Mouse (Mus musculus) hindbrain, embryonic 11.5 days (tissue): ENCODE measurements around the gene Chrng. TPM values are rescaled to one million over a fixed set of nuclear protein-coding genes. Genes with fewer than 3 reads are reported as not detected.

Experiments used
- ATAC-seq: fragments of 200-750 bp; cut with Nextera tagmentation; 2 replicates; pipeline ENCODE4 v1.8.0; 2017; ENCODE audit warnings: mild to moderate bottlenecking, moderate TSS enrichment, moderate library complexity; ENCODE audit not compliant: low FRiP score
- DNase-seq: peaks from one replicate; pipeline ENCODE4 v3.0.0-alpha.2; 2015; ENCODE audit warnings: low spot score
- H3K27ac ChIP-seq: fragments of 300-500 bp; sonication (generic); 2 replicates; pipeline ENCODE4 v1.5.1; 2014; ENCODE audit warnings: mild to moderate bottlenecking, low read depth, low read length
- H3K27me3 ChIP-seq: fragments of 300-500 bp; sonication (generic); 2 replicates; pipeline ENCODE4 v1.6.1; 2014; ENCODE audit warnings: mild to moderate bottlenecking, low read length, moderate library complexity, mixed read lengths; ENCODE audit not compliant: control insufficient read depth, insufficient read depth
- H3K36me3 ChIP-seq: fragments of 300-500 bp; sonication (generic); 2 replicates; pipeline ENCODE4 v1.6.1; 2014; ENCODE audit warnings: mild to moderate bottlenecking, low read length, moderate library complexity, mixed read lengths; ENCODE audit not compliant: control insufficient read depth, insufficient read depth
- H3K4me1 ChIP-seq: fragments of 300-500 bp; sonication (generic); replicated peaks from 2 replicates; pipeline ENCODE4 v1.6.1; 2014; ENCODE audit warnings: low read length, mixed read lengths; ENCODE audit not compliant: control insufficient read depth, insufficient read depth
- H3K4me2 ChIP-seq: fragments of 300-500 bp; sonication (generic); replicated peaks from 2 replicates; pipeline ENCODE4 v1.6.1; 2014; ENCODE audit warnings: mild to moderate bottlenecking, low read depth, low read length
- H3K4me3 ChIP-seq: fragments of 300-500 bp; sonication (generic); 2 replicates; pipeline ENCODE4 v1.5.1; 2014; ENCODE audit warnings: low read depth, low read length
- H3K9ac ChIP-seq: fragments of 300-500 bp; sonication (generic); 2 replicates; pipeline ENCODE4 v1.6.1; 2014; ENCODE audit warnings: low read depth, low read length
- H3K9me3 ChIP-seq: fragments of 300-500 bp; sonication (generic); 2 replicates; pipeline ENCODE4 v1.6.1; 2016; ENCODE audit warnings: low read length; ENCODE audit not compliant: control insufficient read depth
- WGBS: fragments of 180-500 bp; shearing (Covaris S2); extraction: QIAGEN DNeasy Blood & Tissue Kit; methylation state at CpG from one replicate; pipeline ENCODE4 v1.1.7; 2014; 5-methylcytosine and 5-hydroxymethylcytosine counted together
- polyA plus RNA-seq: library from polyadenylated mRNA; unstranded; fragments of >200 nt; fragmentation: Nextera tagmentation; extraction: Ambion mirVana; gene quantifications from 2 replicates; pipeline ENCODE4 v1.2.1, GENCODE M21; 2014

Gene Chrng
- polyA plus RNA-seq, 1 experiment from 2014 or later, result 0.73 TPM

- H3K4me1 ChIP-seq, result peaks cover 5% of the 10 kb centered on the region; the same call in 1 of the 2 replicates
- H3K4me3 ChIP-seq, result no peak overlapping the region
- H3K36me3 ChIP-seq, result no peaks in the 10 kb centered on the region
- ATAC-seq, result no peak
- peak overlapping the region; percentile 63 for H3K27ac ChIP-seq
- no peaks in the 10 kb centered on the region; the same call in 1 of the 2 replicates for H3K27me3 ChIP-seq
- no peak overlapping the region for H3K9ac ChIP-seq
- DNase-seq, result peak; percentile 47
- WGBS, result 47% methylated on average over 9 of the region's 9 CpGs
- no peaks in the 10 kb centered on the region for H3K9me3 ChIP-seq
- no peak overlapping the region for H3K4me2 ChIP-seq
These were observed 32.1 kb upstream of the Chrng start for GRCm38 (mm10) chr1:87172316-87172715.

DNA sequence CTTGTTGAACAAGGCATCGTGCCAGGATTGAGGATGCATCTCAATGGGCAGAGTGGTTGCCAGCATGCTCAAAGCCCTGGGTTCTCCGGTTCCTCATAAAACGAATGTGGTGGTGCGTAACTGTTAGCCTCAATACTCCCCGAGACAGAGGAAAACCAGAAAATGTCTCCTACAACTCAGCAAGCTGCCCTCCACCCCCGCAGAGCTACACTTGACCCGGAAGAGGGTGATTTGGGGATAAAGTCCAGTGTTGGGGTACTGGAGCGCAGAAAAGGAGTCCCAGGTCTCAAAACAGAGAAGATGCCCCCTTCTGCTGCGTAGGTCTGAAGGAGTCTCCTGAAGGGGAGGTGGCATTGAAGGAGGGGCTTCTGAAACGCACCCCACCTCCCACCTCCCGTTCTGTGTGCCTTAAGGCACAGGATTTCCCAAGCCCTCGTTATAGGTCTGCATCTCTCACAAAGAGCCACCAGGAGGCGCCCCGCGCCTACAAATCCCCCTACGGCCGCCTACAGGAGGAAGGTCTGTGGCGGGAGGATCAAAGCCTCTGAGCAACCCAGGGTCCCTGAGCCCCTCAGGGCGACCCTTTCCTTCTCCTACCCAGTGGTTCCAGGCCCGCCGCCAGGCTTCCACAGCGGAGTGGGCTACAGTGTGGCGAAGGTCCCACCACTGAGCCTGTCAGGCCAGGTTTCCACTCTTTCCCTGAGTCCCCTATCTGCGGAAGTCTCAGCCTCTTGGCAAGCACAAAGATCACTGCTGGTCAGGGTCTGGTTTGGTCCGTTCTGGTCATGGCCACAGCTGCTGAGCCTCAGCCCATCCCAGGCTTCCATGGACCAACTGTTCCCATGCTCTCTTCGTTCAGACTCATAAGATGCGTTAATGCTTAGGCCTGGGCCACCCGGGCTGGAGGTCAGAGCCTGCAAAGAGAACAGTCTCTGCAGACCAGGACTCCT is 30.2 kb upstream of the Chrng start:
- H3K27me3 ChIP-seq, result no peaks in the 10 kb centered on the region; the same call in 1 of the 2 replicates
- no peak for ATAC-seq
- no peak overlapping the region for H3K9ac ChIP-seq
- H3K4me1 ChIP-seq, result peaks cover 5% of the 10 kb centered on the region; the same call in 1 of the 2 replicates
- no peak overlapping the region for H3K4me2 ChIP-seq
- no peaks in the 10 kb centered on the region for H3K36me3 ChIP-seq
- no peaks in the 10 kb centered on the region for H3K9me3 ChIP-seq
- WGBS, result 23% methylated on average over 28 of the region's 28 CpGs
- H3K27ac ChIP-seq, result no peak overlapping the region
- DNase-seq, result peak; percentile 88
- no peak overlapping the region for H3K4me3 ChIP-seq

GRCm38 (mm10) chr1:87175852-87176292 is 28.6 kb upstream of the Chrng start:
- H3K9ac ChIP-seq, result no peak overlapping the region
- no peaks in the 10 kb centered on the region for H3K36me3 ChIP-seq
- no peaks in the 10 kb centered on the region; the same call in 1 of the 2 replicates for H3K27me3 ChIP-seq
- ATAC-seq (peak; percentile 88), DNase-seq (peak; percentile 74)
- WGBS, result 5% methylated on average over 11 of the region's 11 CpGs
- H3K27ac ChIP-seq, result 0 out of 2 replicates have a peak overlapping the region, but pooled peaks have one; percentile 7
- H3K4me1 ChIP-seq, result 0 out of 2 replicates have a peak, but pooled peaks cover 2% of the 10 kb centered on the region
- H3K9me3 ChIP-seq, result no peaks in the 10 kb centered on the region
- no peak overlapping the region for H3K4me3 ChIP-seq
- no peak overlapping the region for H3K4me2 ChIP-seq

- Histone ChIP-seq H3K36me3 (no peaks in the 10 kb centered on the region), H3K27me3 (peaks cover 22% of the 10 kb centered on the region), H3K4me2 (no peak overlapping the region), H3K9ac (no peak overlapping the region), H3K27ac (no peak overlapping the region), H3K9me3 (no peaks in the 10 kb centered on the region), H3K4me3 (no peak overlapping the region), H3K4me1 (no peaks in the 10 kb centered on the region)
- 55% methylated on average over 5 of the region's 5 CpGs for whole genome bisulfite sequencing
- no peak for ATAC-seq
- no peak for DNase-seq
These were observed 23.6 kb upstream of the Chrng start for GRCm38 (mm10) chr1:87180896-87181295.

- no peaks in the 10 kb centered on the region for H3K4me1 ChIP-seq
- no peak for DNase-seq
- H3K9ac ChIP-seq, result no peak within 1 kb of the TSS
- H3K9me3 ChIP-seq, result no peaks in the 10 kb centered on the region
- WGBS, result 61% methylated on average over 9 of the region's 9 CpGs
- no peak within 1 kb of the TSS for H3K4me2 ChIP-seq
- H3K27ac ChIP-seq, result no peak within 1 kb of the TSS
- no peak for ATAC-seq
- no peaks in the 10 kb centered on the region for H3K36me3 ChIP-seq
- H3K4me3 ChIP-seq, result no peak within 1 kb of the TSS
- peaks cover 35% of the 10 kb centered on the region for H3K27me3 ChIP-seq
These were observed 21.4 kb upstream of the Chrng start, which contains the start of gene Prss56 for GRCm38 (mm10) chr1:87183013-87183412. TSS of gene Prss56 (plus strand) at chr1:87183313.

GRCm38 (mm10) chr1:87183998-87184750 is 20.3 kb upstream of the Chrng start:
- WGBS, result 29% methylated on average over 15 of the region's 15 CpGs
- ATAC-seq (peak; percentile 34; the same call in 1 of the 2 replicates), DNase-seq (peak; percentile 31)
- no peak overlapping the region for H3K9ac ChIP-seq
- H3K27me3 ChIP-seq, result peaks cover 35% of the 10 kb centered on the region
- 0 out of 2 replicates have a peak overlapping the region, but pooled peaks have one; percentile 15 for H3K4me2 ChIP-seq
- H3K4me1 ChIP-seq, result no peaks in the 10 kb centered on the region
- H3K36me3 ChIP-seq, result no peaks in the 10 kb centered on the region
- no peak overlapping the region for H3K4me3 ChIP-seq
- H3K9me3 ChIP-seq, result no peaks in the 10 kb centered on the region
- no peak overlapping the region for H3K27ac ChIP-seq

- H3K4me1 ChIP-seq, result no peaks in the 10 kb centered on the region
- 0 out of 2 replicates have a peak overlapping the region, but pooled peaks have one; percentile 15 for H3K4me2 ChIP-seq
- WGBS, result 13% methylated on average over 18 of the region's 20 CpGs
- ATAC-seq (0 out of 2 replicates have a peak, but pooled peaks have one; percentile 11), DNase-seq (peak; percentile 82)
- no peak overlapping the region for H3K9ac ChIP-seq
- H3K36me3 ChIP-seq, result no peaks in the 10 kb centered on the region
- H3K9me3 ChIP-seq, result no peaks in the 10 kb centered on the region
- H3K4me3 ChIP-seq, result no peak overlapping the region
- no peak overlapping the region for H3K27ac ChIP-seq
- peaks cover 35% of the 10 kb centered on the region for H3K27me3 ChIP-seq
These were observed 19.7 kb upstream of the Chrng start for GRCm38 (mm10) chr1:87184751-87185139.

DNA sequence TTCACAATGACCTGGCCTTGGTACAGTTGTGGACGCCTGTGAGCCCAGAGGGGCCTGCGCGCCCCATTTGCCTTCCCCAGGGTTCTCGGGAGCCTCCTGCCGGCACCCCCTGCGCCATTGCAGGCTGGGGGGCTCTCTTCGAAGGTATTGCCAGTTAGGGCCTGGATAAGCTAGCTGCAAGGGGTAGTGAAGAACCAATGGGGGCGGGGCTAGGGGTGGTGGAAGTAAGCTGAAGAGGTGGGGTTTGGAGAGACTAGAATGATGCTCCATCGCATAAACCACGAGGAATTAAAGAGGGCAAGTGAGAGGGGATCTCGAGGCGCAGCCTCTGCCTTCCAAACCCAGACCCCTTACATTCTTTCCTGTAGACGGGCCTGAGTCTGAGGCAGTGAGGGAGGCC is 18.9 kb upstream of the Chrng start:
- ATAC-seq, result no peak
- H3K4me3 ChIP-seq, result no peak overlapping the region
- peaks cover 35% of the 10 kb centered on the region for H3K27me3 ChIP-seq
- no peak overlapping the region for H3K27ac ChIP-seq
- H3K4me1 ChIP-seq, result no peaks in the 10 kb centered on the region
- peak; percentile 14 for DNase-seq
- no peaks in the 10 kb centered on the region for H3K9me3 ChIP-seq
- no peak overlapping the region for H3K9ac ChIP-seq
- WGBS, result 15% methylated on average over 13 of the region's 13 CpGs
- H3K36me3 ChIP-seq, result no peaks in the 10 kb centered on the region
- no peak overlapping the region for H3K4me2 ChIP-seq
